Mouse (Mus musculus) thymus, adult 2 months (tissue): ENCODE data around the gene AW011738. TPM values are rescaled to one million over a fixed set of nuclear protein-coding genes. Genes with fewer than 3 reads are reported as not detected.

ENCODE experiments used
- DNase-seq: peaks from one replicate; pipeline ENCODE4 v3.0.0; 2021
- H3K27ac ChIP-seq: fragments of 200-500 bp; 2 replicates; pipeline ENCODE4 v1.5.1; 2012; ENCODE audit warnings: low read length, control low read depth; ENCODE audit not compliant: control insufficient read depth, insufficient read depth
- H3K27me3 ChIP-seq: fragments of 200-500 bp; 2 replicates; pipeline ENCODE4 v1.6.1; 2012; ENCODE audit warnings: mild to moderate bottlenecking, low read length, moderate library complexity, mixed read lengths; ENCODE audit not compliant: control insufficient read depth, insufficient read depth
- H3K36me3 ChIP-seq: fragments of 200-500 bp; 2 replicates; pipeline ENCODE4 v1.6.1; 2012; ENCODE audit warnings: mild to moderate bottlenecking, low read length, moderate library complexity; ENCODE audit not compliant: control insufficient read depth, insufficient read depth
- H3K4me1 ChIP-seq: fragments of 200-500 bp; replicated peaks from 2 replicates; pipeline ENCODE4 v1.6.1; 2012; ENCODE audit warnings: low read length; ENCODE audit not compliant: control insufficient read depth, insufficient read depth
- H3K4me3 ChIP-seq: fragments of 200-500 bp; 2 replicates; pipeline ENCODE4 v1.5.1; 2012; ENCODE audit warnings: mild to moderate bottlenecking, low read length, control low read depth, moderate library complexity; ENCODE audit not compliant: control insufficient read depth, insufficient read depth
- CTCF ChIP-seq: fragments of 200-500 bp; IDR thresholded peaks from 2 replicates; pipeline ENCODE4 v1.5.1; 2012; ENCODE audit warnings: mild to moderate bottlenecking, control low read depth, low read length, moderate library complexity, borderline replicate concordance; ENCODE audit not compliant: control insufficient read depth, poor library complexity, insufficient read depth; ENCODE audit errors: extremely low read depth
- POLR2A ChIP-seq: fragments of 200-500 bp; IDR thresholded peaks from 2 replicates; pipeline ENCODE4 v1.6.1; 2012; ENCODE audit warnings: mild to moderate bottlenecking, low read length, control low read depth, moderate library complexity; ENCODE audit not compliant: control insufficient read depth, poor library complexity, insufficient read depth; ENCODE audit errors: extremely low read depth
- WGBS: fragments of 180-500 bp; shearing (Covaris S2); methylation state at CpG from one replicate; pipeline ENCODE4 v1.1.7; 2018; 5-methylcytosine and 5-hydroxymethylcytosine counted together
- polyA plus RNA-seq: library from polyadenylated mRNA; depleted of rRNA; stranded (reverse); fragments of >200 nt; gene quantifications from 2 replicates; pipeline ENCODE4 v1.2.3, GENCODE M21; 2012

Gene AW011738
- polyA plus RNA-seq, 1 experiment = 10.0 TPM

DNA sequence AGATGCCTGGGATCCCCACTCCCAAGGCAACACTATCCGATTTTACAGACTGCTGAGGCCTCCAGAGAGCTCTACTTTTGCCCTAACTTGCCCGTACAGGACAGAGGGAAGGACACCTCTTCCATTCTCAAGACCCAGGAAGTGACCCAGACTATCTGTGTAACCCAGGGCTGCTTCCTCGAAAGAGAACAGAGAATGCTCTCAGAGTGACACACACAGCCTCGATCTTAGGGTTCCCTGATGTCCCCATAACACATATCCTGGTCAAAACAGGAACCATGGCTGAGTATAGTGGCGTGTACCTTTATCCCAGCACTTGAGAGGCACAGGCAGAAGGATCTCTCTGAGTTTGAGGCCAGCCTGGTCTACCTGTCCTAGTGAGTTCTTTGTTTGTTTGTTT is 19.4 kb upstream of the AW011738 start:
- Histone ChIP-seq H3K36me3 (no peaks in the 10 kb centered on the region), H3K27ac (no peak overlapping the region), H3K4me1 (no peaks in the 10 kb centered on the region), H3K27me3 (no peaks in the 10 kb centered on the region; the same call in 1 of the 2 replicates), H3K4me3 (no peak overlapping the region)
- WGBS = 78% methylated on average over 5 of the region's 5 CpGs
- no peak for DNase-seq
- TF ChIP-seq POLR2A = no peak

DNA sequence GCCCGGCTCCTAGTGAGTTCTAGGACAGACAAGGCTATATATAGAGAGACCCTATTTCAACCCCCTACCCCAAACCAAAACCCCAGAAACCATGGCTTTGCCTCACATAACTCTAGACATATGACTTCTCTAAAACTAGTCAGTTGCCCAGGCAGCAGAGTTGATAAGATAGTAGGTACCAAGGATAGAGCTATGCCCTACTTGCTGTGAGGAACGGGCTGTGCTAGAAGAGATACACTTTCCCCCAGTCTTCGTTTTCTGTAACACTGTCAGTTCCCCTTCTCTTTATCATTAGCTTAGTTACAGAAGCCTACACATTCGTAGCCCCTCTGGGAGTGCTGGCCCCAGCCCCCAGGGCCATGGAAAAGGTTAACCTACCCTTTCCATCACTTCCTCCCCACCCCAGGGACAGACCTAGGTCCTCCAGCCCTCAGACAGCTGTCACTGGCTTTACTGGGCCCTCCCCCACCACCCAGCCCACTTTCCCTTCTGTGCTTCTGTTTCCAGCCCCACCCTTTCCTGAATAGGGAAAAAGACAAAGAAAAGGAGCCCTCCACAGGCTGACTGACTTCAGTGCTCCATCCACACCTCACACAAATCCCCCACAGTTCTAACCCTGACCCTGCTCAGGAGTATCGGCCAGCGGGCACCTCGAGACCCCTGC is 18.7 kb upstream of the AW011738 start:
- no peak overlapping the region for H3K4me3 ChIP-seq
- no peaks in the 10 kb centered on the region for H3K36me3 ChIP-seq
- 93% methylated on average over 7 of the region's 7 CpGs for WGBS
- H3K4me1 ChIP-seq = no peaks in the 10 kb centered on the region
- no peak overlapping the region for H3K27ac ChIP-seq
- TF ChIP-seq CTCF = no peak
- no peak for TF ChIP-seq POLR2A
- DNase-seq = no peak
- no peaks in the 10 kb centered on the region; the same call in 1 of the 2 replicates for H3K27me3 ChIP-seq

DNA sequence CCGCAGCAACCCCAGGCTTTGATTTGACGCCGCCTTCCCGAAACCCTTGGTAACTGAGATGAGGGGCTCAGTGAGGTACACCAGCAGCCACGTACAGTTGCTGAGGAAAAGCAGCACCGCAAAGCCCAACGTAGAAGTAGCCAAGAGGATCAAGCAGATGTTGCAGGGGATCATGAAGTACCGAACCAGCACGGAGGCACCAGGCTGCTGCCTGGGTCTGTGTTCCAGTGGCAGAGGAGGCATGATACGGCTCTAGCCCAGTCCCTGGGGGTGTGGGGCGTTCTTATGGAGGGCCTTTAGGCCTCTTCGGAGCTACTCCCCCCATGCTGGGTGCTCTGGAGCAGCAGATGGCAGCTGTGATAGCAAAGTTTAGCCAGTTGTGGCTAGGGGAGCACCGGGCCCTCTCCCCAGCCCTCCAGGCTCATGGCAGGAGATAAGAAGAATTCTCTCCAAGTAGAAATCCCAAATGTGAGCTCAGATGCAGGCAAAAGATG is 17.6 kb upstream of the AW011738 start:
- Histone ChIP-seq H3K4me3 (no peak overlapping the region), H3K36me3 (no peaks in the 10 kb centered on the region), H3K27me3 (no peaks in the 10 kb centered on the region; the same call in 1 of the 2 replicates), H3K27ac (no peak overlapping the region), H3K4me1 (no peaks in the 10 kb centered on the region)
- DNase-seq = no peak
- TF ChIP-seq POLR2A (no peak), CTCF (no peak)
- 95% methylated on average over 13 of the region's 13 CpGs for WGBS

DNA sequence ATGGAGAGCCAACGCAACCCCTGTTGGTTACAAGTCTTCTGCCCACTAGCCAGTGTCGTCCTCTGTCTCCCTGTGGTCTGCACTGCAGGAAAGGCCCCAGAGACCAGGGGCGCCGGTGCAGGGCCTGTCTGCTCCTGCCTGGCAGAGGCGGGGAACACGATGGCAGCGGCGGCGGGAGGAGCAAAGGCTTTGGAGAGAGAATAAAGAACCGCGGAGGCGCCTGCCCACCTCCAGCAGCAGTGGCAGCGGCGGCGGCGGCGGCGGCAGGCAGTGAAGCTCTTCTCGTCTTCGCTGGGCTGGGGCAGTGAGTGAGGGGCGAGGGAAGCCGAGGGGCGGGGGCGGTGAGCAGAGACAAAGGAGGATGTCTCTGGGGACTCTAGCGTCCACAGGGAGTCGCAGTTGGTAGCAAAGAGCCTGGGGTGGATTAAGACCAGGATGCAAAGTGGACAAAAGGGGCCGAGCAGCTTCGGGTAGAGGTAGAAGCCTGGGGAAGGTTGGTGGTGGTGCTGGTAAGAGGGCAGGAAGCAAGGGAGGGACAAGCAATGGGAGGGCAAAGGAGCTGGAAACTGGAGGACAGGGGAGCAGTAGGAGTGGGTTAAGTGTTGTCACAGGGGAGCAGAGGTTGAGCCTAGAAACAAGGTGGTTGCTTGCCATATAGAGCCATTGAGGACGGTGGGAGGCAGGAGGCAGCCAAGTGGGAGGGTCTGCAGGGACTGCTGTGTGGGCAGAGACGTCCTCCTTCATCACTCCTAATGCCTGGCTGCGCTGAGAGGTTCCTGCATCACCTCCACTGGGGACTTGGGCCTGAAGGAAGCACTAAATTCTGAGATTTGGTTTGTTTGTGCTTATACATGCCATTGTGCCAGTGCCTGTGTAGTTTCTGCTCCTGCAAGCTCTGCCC is 16.9 kb upstream of the AW011738 start:
- no peaks in the 10 kb centered on the region for H3K36me3 ChIP-seq
- TF ChIP-seq POLR2A = no peak
- no peak for TF ChIP-seq CTCF
- 36% methylated on average over 31 of the region's 31 CpGs for WGBS
- no peak for DNase-seq
- no peak overlapping the region for H3K27ac ChIP-seq
- no peak overlapping the region for H3K4me3 ChIP-seq
- no peaks in the 10 kb centered on the region for H3K4me1 ChIP-seq
- H3K27me3 ChIP-seq = no peaks in the 10 kb centered on the region; the same call in 1 of the 2 replicates

DNA sequence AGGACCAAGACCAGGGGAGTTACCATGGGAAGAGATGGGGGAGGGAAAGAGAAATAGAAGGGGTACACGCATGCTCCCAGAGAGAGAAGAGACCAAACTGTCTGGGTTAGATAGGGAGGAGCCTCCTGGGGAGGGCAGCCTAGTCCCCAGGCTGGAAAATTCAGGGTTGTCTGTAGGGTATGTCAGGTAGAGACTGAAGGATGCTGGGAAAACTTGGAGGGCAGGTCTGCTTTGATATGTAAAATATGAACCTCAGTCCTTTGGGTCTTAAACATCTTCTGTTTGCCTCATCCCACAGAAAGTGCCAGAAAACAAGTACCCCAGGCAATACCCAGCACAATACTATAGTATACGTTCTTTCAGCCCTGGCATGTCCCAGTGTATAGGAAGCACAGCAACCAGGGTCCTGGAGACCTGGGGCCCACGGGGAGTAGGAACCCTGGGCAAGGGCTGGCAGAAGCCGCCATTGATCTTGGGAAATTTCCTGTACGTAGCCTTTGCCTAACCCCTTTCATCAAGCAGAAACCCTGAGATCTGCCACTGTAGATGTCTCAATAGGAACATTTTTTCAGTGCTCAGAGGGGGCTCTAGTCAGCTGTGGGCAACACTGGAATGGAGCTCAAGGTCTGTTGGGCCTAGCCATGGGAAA is 14.8 kb upstream of the AW011738 start:
- 92% methylated on average over 5 of the region's 5 CpGs for whole genome bisulfite sequencing
- Histone ChIP-seq H3K4me3 (no peak overlapping the region), H3K4me1 (no peaks in the 10 kb centered on the region), H3K27me3 (no peaks in the 10 kb centered on the region; the same call in 1 of the 2 replicates), H3K27ac (no peak overlapping the region), H3K36me3 (no peaks in the 10 kb centered on the region)
- DNase-seq = no peak
- no peak for TF ChIP-seq CTCF
- no peak for TF ChIP-seq POLR2A

DNA sequence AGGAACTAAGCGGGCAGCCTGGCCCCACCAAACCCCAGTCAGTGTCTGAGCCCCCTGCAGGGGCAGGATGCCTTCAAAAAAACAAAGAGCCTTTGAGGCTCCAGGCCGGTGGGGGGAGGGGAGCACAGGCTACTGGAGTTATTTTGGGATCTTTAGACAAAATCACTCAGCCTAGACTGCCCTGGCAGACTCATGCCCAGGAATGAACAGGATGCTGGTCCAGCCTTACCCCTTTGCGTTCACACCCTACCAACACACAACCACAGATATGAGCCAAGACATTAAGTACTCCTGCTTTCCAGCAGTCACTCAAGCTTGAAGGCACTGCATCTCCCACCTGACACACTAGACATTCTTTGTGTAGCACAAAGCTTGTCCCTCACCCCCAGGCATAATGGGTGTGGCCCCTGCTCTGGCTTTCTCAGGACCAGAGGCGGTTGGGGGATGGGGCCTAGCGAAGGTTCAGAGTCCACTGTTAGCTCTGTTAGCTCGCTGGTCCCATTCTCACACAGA is 14.2 kb upstream of the AW011738 start:
- Histone ChIP-seq H3K27me3 (no peaks in the 10 kb centered on the region; the same call in 1 of the 2 replicates), H3K27ac (no peak overlapping the region), H3K4me3 (no peak overlapping the region), H3K36me3 (no peaks in the 10 kb centered on the region), H3K4me1 (no peaks in the 10 kb centered on the region)
- DNase-seq = no peak
- 93% methylated on average over 6 of the region's 6 CpGs for WGBS
- TF ChIP-seq POLR2A (no peak), CTCF (no peak)
